Mouse (Mus musculus) heart, embryonic 16.5 days (tissue): ENCODE results near the gene Mcrip2. TPM values are rescaled to one million over a fixed set of nuclear protein-coding genes. Genes with fewer than 3 reads are reported as not detected.
"Not testable (repeated sequence)": the region's sequence is repeated elsewhere in the genome, so short reads cannot be mapped to it uniquely, and the experiment has no call there.

Source experiments
- ATAC-seq: fragments of 200-750 bp; cut with Nextera tagmentation; replicated peaks from 2 replicates; pipeline ENCODE4 v1.8.0; 2017; ENCODE audit warnings: moderate number of reproducible peaks; ENCODE audit not compliant: insufficient read depth, low FRiP score; ENCODE audit errors: extremely low read depth
- H3K27ac ChIP-seq: fragments of 300-500 bp; sonication (generic); 2 replicates; pipeline ENCODE4 v1.5.1; 2014; ENCODE audit warnings: mild to moderate bottlenecking, low read length, control low read depth, moderate library complexity
- H3K27me3 ChIP-seq: fragments of 300-500 bp; sonication (generic); 2 replicates; pipeline ENCODE4 v1.6.1; 2014; ENCODE audit warnings: low read length, mixed read lengths; ENCODE audit not compliant: control insufficient read depth, insufficient read depth
- H3K36me3 ChIP-seq: fragments of 300-500 bp; sonication (generic); 2 replicates; pipeline ENCODE4 v1.6.1; 2014; ENCODE audit not compliant: control insufficient read depth, insufficient read depth
- H3K4me1 ChIP-seq: fragments of 300-500 bp; sonication (generic); 2 replicates; pipeline ENCODE4 v1.6.1; 2014; ENCODE audit warnings: low read length, mixed read lengths; ENCODE audit not compliant: control insufficient read depth, insufficient read depth
- H3K4me2 ChIP-seq: fragments of 300-500 bp; sonication (generic); 2 replicates; pipeline ENCODE4 v1.6.1; 2014; ENCODE audit warnings: low read depth, mild to moderate bottlenecking, control low read depth, low read length
- H3K4me3 ChIP-seq: fragments of 300-500 bp; sonication (generic); 2 replicates; pipeline ENCODE4 v1.5.1; 2014; ENCODE audit warnings: mild to moderate bottlenecking, control low read depth, low read length
- H3K9ac ChIP-seq: fragments of 300-500 bp; sonication (generic); 2 replicates; pipeline ENCODE4 v1.6.1; 2014; ENCODE audit warnings: low read length, control low read depth
- H3K9me3 ChIP-seq: fragments of 300-500 bp; sonication (generic); replicated peaks from 2 replicates; pipeline ENCODE4 v1.6.1; 2016; ENCODE audit warnings: low read length; ENCODE audit not compliant: control insufficient read depth
- WGBS: fragments of 180-500 bp; shearing (Covaris S2); extraction: QIAGEN DNeasy Blood & Tissue Kit; methylation state at CpG from one replicate; pipeline ENCODE4 v1.1.7; 2014; 5-methylcytosine and 5-hydroxymethylcytosine counted together
- polyA plus RNA-seq: library from polyadenylated mRNA; unstranded; fragments of >200 nt; fragmentation: Nextera tagmentation; extraction: Ambion mirVana; gene quantifications from 2 replicates; pipeline ENCODE4 v1.2.1, GENCODE M21; 2015

The Mcrip2 gene
- polyA plus RNA-seq, 1 experiment from 2014 or later = 225 TPM

- H3K9me3 ChIP-seq, H3K9ac ChIP-seq, H3K27me3 ChIP-seq, H3K4me3 ChIP-seq, ATAC-seq, H3K27ac ChIP-seq, H3K36me3 ChIP-seq, H3K4me2 ChIP-seq: not testable (repeated sequence)
- peaks cover 25% of the 10 kb centered on the region for H3K4me1 ChIP-seq
Observed at GRCm38 (mm10) chr17:25871566-25871965, 3.0 kb upstream of the Mcrip2 start.

- Histone ChIP-seq H3K9me3 (no peaks in the 10 kb centered on the region), H3K36me3 (no peaks in the 10 kb centered on the region), H3K9ac (no peak overlapping the region), H3K4me1 (peaks cover 21% of the 10 kb centered on the region), H3K27ac (no peak overlapping the region), H3K27me3 (no peaks in the 10 kb centered on the region), H3K4me2 (no peak overlapping the region), H3K4me3 (no peak overlapping the region)
- ATAC-seq = no peak
- 85% methylated on average over 2 of the region's 2 CpGs for WGBS
Observed at GRCm38 (mm10) chr17:25869954-25870353, 1.4 kb upstream of the Mcrip2 start.

DNA sequence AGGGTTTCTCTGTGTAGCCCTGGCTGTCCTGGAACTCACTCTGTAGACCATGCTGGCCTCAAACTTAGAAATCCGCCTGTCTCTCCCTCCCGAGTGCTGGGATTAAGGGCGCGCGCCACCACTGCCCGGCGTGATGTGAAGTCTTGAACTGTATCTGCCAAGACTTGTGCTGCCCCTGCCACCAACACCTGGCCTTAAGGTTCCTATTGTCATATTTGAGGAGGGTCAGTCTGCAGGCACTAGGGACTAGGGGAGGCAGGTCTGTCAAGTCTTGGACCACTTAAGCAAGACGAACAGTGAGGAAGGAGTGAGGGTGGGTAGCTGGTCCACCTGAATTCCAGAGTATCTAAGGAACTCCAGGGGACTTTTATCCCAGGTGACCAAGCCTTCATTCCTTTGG lies 934 bp upstream of the Mcrip2 start:
- no peaks in the 10 kb centered on the region for H3K36me3 ChIP-seq
- H3K4me3 ChIP-seq = no peak overlapping the region
- H3K4me2 ChIP-seq = no peak overlapping the region
- ATAC-seq = no peak
- H3K4me1 ChIP-seq = peaks cover 21% of the 10 kb centered on the region
- no peaks in the 10 kb centered on the region for H3K27me3 ChIP-seq
- no peak overlapping the region for H3K27ac ChIP-seq
- H3K9me3 ChIP-seq = no peaks in the 10 kb centered on the region
- 87% methylated on average over 8 of the region's 8 CpGs for WGBS
- no peak overlapping the region for H3K9ac ChIP-seq

DNA sequence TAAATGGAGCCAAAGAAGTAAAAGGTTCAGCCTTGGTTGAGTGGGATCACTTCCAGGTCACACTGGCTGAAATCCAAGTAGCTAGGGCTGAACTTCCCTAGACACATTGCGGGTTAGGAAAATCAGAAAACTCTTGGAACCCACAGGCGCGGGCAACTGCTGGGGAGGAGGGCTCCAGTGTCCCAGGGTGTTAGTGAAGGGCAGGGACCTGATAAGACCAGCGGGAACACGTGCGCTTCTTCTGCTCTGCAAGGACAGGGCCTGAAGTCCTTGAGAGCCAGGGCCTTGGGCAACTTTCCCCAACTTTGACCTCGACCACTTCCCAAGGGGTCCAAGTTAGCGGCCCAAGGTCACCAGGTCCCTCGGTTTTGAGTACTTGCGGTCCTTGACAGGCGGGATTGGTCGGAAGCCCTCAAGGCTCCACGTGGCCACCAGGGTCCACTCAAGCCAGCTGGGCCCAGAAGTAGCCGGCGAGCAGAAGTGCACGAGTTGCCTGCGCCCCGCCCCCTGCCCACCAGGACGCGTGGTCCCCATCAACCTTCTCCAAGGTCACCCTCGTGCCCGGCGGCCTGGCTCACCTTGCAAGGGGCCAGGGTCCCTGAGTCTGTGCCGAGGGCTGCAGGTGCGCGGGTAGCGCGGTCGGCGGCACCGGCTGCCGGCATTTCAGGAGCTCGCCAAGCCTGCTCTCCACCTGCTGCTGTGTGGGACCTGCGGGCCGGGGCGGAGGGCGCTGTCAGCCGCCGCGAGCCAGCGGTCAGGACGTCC lies 546 bp downstream of the Mcrip2 start:
- under 1% methylated on average over 42 of the region's 42 CpGs for WGBS
- H3K36me3 ChIP-seq = no peaks in the 10 kb centered on the region
- no peaks in the 10 kb centered on the region for H3K27me3 ChIP-seq
- H3K4me2 ChIP-seq = peak overlapping the region; percentile 90
- peak overlapping the region; percentile 94 for H3K4me3 ChIP-seq
- H3K9me3 ChIP-seq = no peaks in the 10 kb centered on the region
- H3K9ac ChIP-seq = peak overlapping the region; percentile 97
- H3K27ac ChIP-seq = peak overlapping the region; percentile 98
- H3K4me1 ChIP-seq = peaks cover 14% of the 10 kb centered on the region
- peak; percentile 56 for ATAC-seq

GRCm38 (mm10) chr17:25867509-25867835 lies 1.1 kb downstream of the Mcrip2 start:
- no peaks in the 10 kb centered on the region for H3K36me3 ChIP-seq
- ATAC-seq = no peak; the same call in 1 of the 2 replicates
- WGBS = 8% methylated on average over 7 of the region's 7 CpGs
- H3K27me3 ChIP-seq = no peaks in the 10 kb centered on the region
- H3K4me3 ChIP-seq = peak overlapping the region; percentile 94
- H3K4me2 ChIP-seq = peak overlapping the region; percentile 90
- no peaks in the 10 kb centered on the region for H3K9me3 ChIP-seq
- H3K27ac ChIP-seq = peak overlapping the region; percentile 98
- peaks cover 14% of the 10 kb centered on the region for H3K4me1 ChIP-seq
- peak overlapping the region; percentile 97 for H3K9ac ChIP-seq

- Histone ChIP-seq H3K4me1 (peaks cover 20% of the 10 kb centered on the region), H3K27me3 (no peaks in the 10 kb centered on the region), H3K27ac (no peak overlapping the region), H3K9me3 (no peaks in the 10 kb centered on the region), H3K9ac (peak overlapping the region; percentile 36; the same call in 1 of the 2 replicates), H3K36me3 (no peaks in the 10 kb centered on the region), H3K4me2 (peak overlapping the region; percentile 90), H3K4me3 (peak overlapping the region; percentile 94)
- 91% methylated on average over 3 of the region's 3 CpGs for WGBS
- no peak for ATAC-seq
Observed at GRCm38 (mm10) chr17:25866172-25866571, 2.4 kb downstream of the Mcrip2 start.

- peaks cover 27% of the 10 kb centered on the region for H3K4me1 ChIP-seq
- no peaks in the 10 kb centered on the region for H3K27me3 ChIP-seq
- H3K27ac ChIP-seq = no peak overlapping the region
- no peak overlapping the region for H3K4me2 ChIP-seq
- WGBS = 89% methylated on average over 11 of the region's 11 CpGs
- no peaks in the 10 kb centered on the region for H3K36me3 ChIP-seq
- ATAC-seq = no peak
- no peaks in the 10 kb centered on the region for H3K9me3 ChIP-seq
- no peak overlapping the region for H3K4me3 ChIP-seq
- H3K9ac ChIP-seq = no peak overlapping the region
Observed at GRCm38 (mm10) chr17:25865288-25865687, 3.3 kb downstream of the Mcrip2 start.

DNA sequence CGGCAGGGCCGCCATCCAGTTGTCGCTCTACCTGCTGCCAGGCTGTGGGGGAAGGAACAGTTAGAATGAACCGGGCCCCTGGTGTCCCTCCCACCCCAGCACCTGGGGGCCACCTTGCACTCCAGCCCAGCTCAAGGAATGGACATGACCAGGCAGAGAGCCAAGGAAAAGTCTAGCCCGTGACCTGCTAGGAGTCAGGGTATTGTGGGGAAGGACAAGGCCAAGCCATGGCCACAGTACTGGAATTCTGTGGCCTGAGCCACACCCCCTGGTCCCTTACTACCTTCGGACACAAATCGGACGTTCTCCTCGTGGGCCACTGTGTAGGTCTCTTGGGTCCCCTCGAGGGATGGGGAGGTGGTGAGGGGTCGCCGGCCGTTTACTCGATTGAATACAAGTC lies 4.3 kb downstream of the Mcrip2 start:
- Histone ChIP-seq H3K4me3 (no peak overlapping the region), H3K4me2 (no peak overlapping the region), H3K4me1 (peaks cover 27% of the 10 kb centered on the region), H3K36me3 (no peaks in the 10 kb centered on the region), H3K27me3 (no peaks in the 10 kb centered on the region), H3K9me3 (no peaks in the 10 kb centered on the region), H3K9ac (no peak overlapping the region), H3K27ac (no peak overlapping the region)
- no peak for ATAC-seq
- 87% methylated on average over 14 of the region's 14 CpGs for WGBS

DNA sequence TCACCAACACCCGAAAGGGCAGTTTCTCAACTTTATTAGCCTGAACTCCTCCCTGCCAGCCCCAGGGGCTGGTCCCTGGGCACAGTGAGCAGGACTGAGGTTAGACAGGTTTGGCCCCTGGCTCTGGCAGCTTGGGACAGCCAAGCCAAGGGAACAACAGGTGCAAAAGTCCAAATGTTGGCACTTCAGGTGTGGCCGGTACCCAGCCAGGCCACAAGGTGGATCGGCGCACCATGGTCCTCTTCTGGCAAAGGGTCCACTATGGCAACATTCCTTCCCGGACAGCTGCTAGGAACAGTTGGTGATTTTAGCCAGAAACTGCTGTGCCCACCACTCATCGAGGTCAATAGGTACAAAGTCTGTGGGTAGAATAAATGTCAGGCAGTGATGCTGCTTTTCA lies 4.9 kb downstream of the Mcrip2 start:
- no peak overlapping the region for H3K9ac ChIP-seq
- H3K27ac ChIP-seq = no peak overlapping the region
- H3K36me3 ChIP-seq = no peaks in the 10 kb centered on the region
- WGBS = 87% methylated on average over 6 of the region's 6 CpGs
- H3K4me3 ChIP-seq = no peak overlapping the region
- ATAC-seq = no peak
- H3K9me3 ChIP-seq = no peaks in the 10 kb centered on the region
- no peak overlapping the region for H3K4me2 ChIP-seq
- H3K27me3 ChIP-seq = no peaks in the 10 kb centered on the region
- peaks cover 22% of the 10 kb centered on the region for H3K4me1 ChIP-seq
